Mouse (Mus musculus) intestine, postnatal 0 days (tissue): Measurements from ENCODE around the gene Arl6ip5. TPM values are rescaled to one million over a fixed set of nuclear protein-coding genes. Genes with fewer than 3 reads are reported as not detected.

Experiments
- ATAC-seq: fragments of 200-750 bp; cut with Nextera tagmentation; 2 replicates; pipeline ENCODE4 v1.8.0; 2017; ENCODE audit warnings: mild to moderate bottlenecking, moderate TSS enrichment, moderate library complexity
- H3K27ac ChIP-seq: fragments of 300-500 bp; sonication (generic); 2 replicates; pipeline ENCODE4 v1.5.1; 2014; ENCODE audit warnings: mild to moderate bottlenecking, low read depth, low read length, moderate library complexity
- H3K27me3 ChIP-seq: fragments of 300-500 bp; sonication (generic); replicated peaks from 2 replicates; pipeline ENCODE4 v1.6.1; 2014; ENCODE audit warnings: low read length, mixed read lengths; ENCODE audit not compliant: control insufficient read depth, insufficient read depth
- H3K36me3 ChIP-seq: fragments of 300-500 bp; sonication (generic); 2 replicates; pipeline ENCODE4 v1.6.1; 2014; ENCODE audit warnings: mild to moderate bottlenecking, moderate library complexity; ENCODE audit not compliant: control insufficient read depth, insufficient read depth
- H3K4me1 ChIP-seq: fragments of 300-500 bp; sonication (generic); replicated peaks from 2 replicates; pipeline ENCODE4 v1.6.1; 2014; ENCODE audit warnings: antibody characterized with exemption, low read length, mixed read lengths; ENCODE audit not compliant: control insufficient read depth, insufficient read depth
- H3K4me2 ChIP-seq: fragments of 300-500 bp; sonication (generic); replicated peaks from 2 replicates; pipeline ENCODE4 v1.6.1; 2014; ENCODE audit warnings: low read depth, mild to moderate bottlenecking, moderate library complexity
- H3K4me3 ChIP-seq: fragments of 300-500 bp; sonication (generic); 2 replicates; pipeline ENCODE4 v1.5.1; 2014; ENCODE audit warnings: low read depth, low read length
- H3K9ac ChIP-seq: fragments of 300-500 bp; sonication (generic); 2 replicates; pipeline ENCODE4 v1.6.1; 2014; ENCODE audit warnings: mild to moderate bottlenecking, low read depth, low read length
- H3K9me3 ChIP-seq: fragments of 300-500 bp; sonication (generic); 2 replicates; pipeline ENCODE4 v1.6.1; 2016; ENCODE audit warnings: mixed run types; ENCODE audit not compliant: control insufficient read depth
- CTCF ChIP-seq: sonication (generic); IDR thresholded peaks from 2 replicates; pipeline ENCODE4 v1.5.1; 2016; ENCODE audit warnings: low read depth, mild to moderate bottlenecking, control low read depth, antibody characterized with exemption, moderate library complexity
- WGBS: fragments of 180-500 bp; shearing (Covaris S2); extraction: QIAGEN DNeasy Blood & Tissue Kit; methylation state at CpG from one replicate; pipeline ENCODE4 v1.1.7; 2014; 5-methylcytosine and 5-hydroxymethylcytosine counted together
- polyA plus RNA-seq: library from polyadenylated mRNA; unstranded; fragments of >200 nt; fragmentation: Nextera tagmentation; extraction: Ambion mirVana; gene quantifications from 2 replicates; pipeline ENCODE4 v1.2.1, GENCODE M21; 2015

Arl6ip5 gene
- 71.4 and 73.4 TPM in 2 replicates for polyA plus RNA-seq

- Histone ChIP-seq H3K9ac (peak within 1 kb of the TSS; percentile 72), H3K4me3 (peak within 1 kb of the TSS; percentile 77), H3K4me2 (peak within 1 kb of the TSS; percentile 84), H3K27me3 (no peaks in the 10 kb centered on the region), H3K9me3 (no peaks in the 10 kb centered on the region), H3K4me1 (0 out of 2 replicates have a peak, but pooled peaks cover 3% of the 10 kb centered on the region), H3K27ac (peak within 1 kb of the TSS; percentile 86), H3K36me3 (no peaks in the 10 kb centered on the region)
- TF ChIP-seq CTCF, result no peak
- peak; percentile 81 for ATAC-seq
- 7% methylated on average over 32 of the region's 32 CpGs for WGBS
These were observed at the start of gene Arl6ip5 for GRCm38 (mm10) chr6:97210191-97210961. Gene Arl6ip5 (plus strand): TSS chr6:97210689.

GRCm38 (mm10) chr6:97175716-97176115 is 34.8 kb upstream of the Arl6ip5 start:
- Histone ChIP-seq H3K9me3 (no peaks in the 10 kb centered on the region), H3K27ac (no peak overlapping the region), H3K4me3 (no peak overlapping the region), H3K27me3 (no peaks in the 10 kb centered on the region), H3K4me1 (peaks cover 3% of the 10 kb centered on the region; the same call in 1 of the 2 replicates), H3K4me2 (no peak overlapping the region), H3K9ac (no peak overlapping the region), H3K36me3 (peaks cover 24% of the 10 kb centered on the region)
- 67% methylated on average over 11 of the region's 11 CpGs for WGBS
- no peak for TF ChIP-seq CTCF
- no peak for ATAC-seq

DNA sequence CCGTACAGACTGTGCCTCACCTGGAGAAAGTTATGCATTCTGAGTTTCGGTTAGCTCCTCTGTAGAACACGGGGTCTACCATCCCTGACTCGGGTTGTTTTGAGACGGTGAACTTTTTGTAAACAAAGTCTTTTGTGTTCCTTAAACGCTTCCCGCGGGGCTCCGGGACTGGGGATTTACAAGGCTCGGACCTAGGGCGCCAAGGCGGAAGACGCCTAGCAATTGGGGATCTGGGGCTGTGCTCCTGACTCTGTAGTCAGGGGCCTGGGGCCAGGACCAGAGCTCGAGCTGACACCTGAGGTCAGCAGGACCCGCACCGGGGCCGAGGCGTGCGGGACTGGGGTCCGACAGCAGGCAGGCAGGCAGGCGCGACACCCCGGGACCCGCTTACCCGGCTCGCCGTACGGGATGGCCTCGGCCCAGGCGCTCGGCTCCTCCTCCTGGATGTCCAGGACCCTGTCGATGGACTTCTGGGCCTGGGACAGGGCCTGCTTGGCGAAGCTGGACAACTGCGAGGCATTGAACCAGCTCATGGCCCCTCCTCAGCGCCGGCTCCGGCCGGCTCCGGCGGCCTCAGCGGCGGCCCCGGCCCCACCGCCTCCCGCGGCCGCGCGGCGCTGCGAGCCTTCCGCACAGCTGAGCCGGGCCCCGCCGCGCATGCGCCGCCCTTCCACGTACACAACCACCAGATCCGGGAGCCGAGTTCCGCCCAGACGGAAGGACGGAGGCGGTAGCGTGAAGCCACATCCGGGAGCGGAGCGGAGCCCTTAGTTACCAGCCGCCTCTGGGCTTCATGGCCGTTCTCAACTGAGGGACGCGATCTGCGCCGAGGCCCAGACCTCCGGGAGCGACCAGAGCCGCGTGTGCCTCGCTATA is 31.8 kb upstream of the Arl6ip5 start, which contains the start of gene Tmf1:
Gene Tmf1 (minus strand): TSS at position 632 of the 876 bp plus-strand sequence.
- no peaks in the 10 kb centered on the region for H3K27me3 ChIP-seq
- peak within 1 kb of the TSS; percentile 92 for H3K27ac ChIP-seq
- H3K4me1 ChIP-seq, result peaks cover 3% of the 10 kb centered on the region; the same call in 1 of the 2 replicates
- peak within 1 kb of the TSS; percentile 76 for H3K4me3 ChIP-seq
- H3K9ac ChIP-seq, result peak within 1 kb of the TSS; percentile 97
- ATAC-seq, result peak; percentile 99
- no peaks in the 10 kb centered on the region for H3K9me3 ChIP-seq
- under 1% methylated on average over 80 of the region's 80 CpGs for WGBS
- H3K4me2 ChIP-seq, result peak within 1 kb of the TSS; percentile 76
- 0 out of 2 replicates have a peak, but pooled peaks have one; percentile 2 for TF ChIP-seq CTCF
- H3K36me3 ChIP-seq, result peaks cover 9% of the 10 kb centered on the region; the same call in 1 of the 2 replicates

- TF ChIP-seq CTCF, result no peak
- Histone ChIP-seq H3K9me3 (no peaks in the 10 kb centered on the region), H3K27me3 (no peaks in the 10 kb centered on the region), H3K36me3 (peaks cover 9% of the 10 kb centered on the region; the same call in 1 of the 2 replicates), H3K4me2 (peak overlapping the region; percentile 76), H3K4me1 (peaks cover 3% of the 10 kb centered on the region; the same call in 1 of the 2 replicates), H3K9ac (peak overlapping the region; percentile 97), H3K27ac (peak overlapping the region; percentile 92), H3K4me3 (peak overlapping the region; percentile 76)
- peak; percentile 61 for ATAC-seq
- 4% methylated on average over 11 of the region's 11 CpGs for WGBS
These were observed 31.1 kb upstream of the Arl6ip5 start for GRCm38 (mm10) chr6:97179367-97179828.

DNA sequence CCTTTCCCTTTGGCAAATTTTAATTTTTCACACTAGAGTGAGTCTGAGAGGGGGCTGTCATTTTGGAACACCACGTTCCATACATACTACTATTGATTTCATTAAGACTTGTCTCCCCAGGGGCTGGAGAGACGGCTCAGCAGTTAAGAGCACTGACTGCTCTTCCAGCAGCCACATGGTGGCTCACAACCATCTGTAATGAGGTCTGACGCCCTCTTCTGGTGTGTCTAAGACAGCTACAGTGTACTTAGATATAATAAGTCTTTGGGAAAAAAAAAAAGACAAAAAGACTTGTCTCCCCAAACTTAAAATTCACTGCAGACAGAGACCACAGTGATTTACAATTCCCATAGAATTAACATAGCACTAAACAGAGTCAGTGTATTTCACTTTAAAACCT is 10.1 kb upstream of the Arl6ip5 start:
- 0 out of 2 replicates have a peak, but pooled peaks cover 3% of the 10 kb centered on the region for H3K4me1 ChIP-seq
- no peaks in the 10 kb centered on the region for H3K27me3 ChIP-seq
- H3K9ac ChIP-seq, result no peak overlapping the region
- no peak overlapping the region for H3K4me2 ChIP-seq
- H3K4me3 ChIP-seq, result no peak overlapping the region
- no peak for ATAC-seq
- WGBS, result 67% methylated on average over 3 of the region's 3 CpGs
- H3K9me3 ChIP-seq, result no peaks in the 10 kb centered on the region
- H3K27ac ChIP-seq, result no peak overlapping the region
- TF ChIP-seq CTCF, result no peak
- H3K36me3 ChIP-seq, result peaks cover 22% of the 10 kb centered on the region
